Mouse (Mus musculus) thymus, postnatal 25 days (tissue): ENCODE data around the gene Gm17455.
A peak's percentile ranks its signal among the peaks of the same experiment; 100 is the strongest.

Experiments used
- DNase-seq: peaks from one replicate; pipeline ENCODE4 v3.0.0; 2022

Gm17455 gene

DNA sequence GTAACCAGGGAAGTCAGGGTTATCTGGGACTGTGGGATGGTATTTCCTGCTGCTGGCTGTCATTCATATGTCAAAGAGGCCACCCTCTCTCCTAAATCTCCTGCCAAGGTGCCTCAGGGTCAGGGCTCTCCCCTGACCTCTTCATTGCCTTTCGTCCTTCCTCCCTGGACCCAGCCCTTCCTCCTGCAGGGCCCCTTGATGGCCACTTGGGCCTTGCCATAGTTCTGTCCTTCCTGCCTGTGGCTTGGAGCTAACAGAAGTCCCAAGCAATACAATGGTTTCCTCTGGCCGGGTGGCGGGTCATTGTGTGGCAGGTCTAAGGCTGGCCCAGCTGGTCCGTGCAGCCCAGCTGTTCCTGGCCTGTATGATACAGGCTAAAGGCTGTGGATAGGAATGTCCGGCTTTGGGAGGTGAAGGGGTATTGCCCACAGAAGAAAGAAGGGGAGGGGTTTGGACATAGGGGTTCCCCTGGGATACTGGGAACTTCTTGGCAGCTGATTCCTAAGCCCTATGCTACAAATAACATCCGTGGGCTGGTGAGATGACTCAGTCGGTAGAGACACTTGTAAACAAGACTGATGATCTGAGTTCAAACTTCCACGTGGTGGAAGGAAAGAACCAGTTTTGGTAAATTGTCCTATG lies 25.5 kb upstream of the Gm17455 start:
- no peak for DNase-seq

DNA sequence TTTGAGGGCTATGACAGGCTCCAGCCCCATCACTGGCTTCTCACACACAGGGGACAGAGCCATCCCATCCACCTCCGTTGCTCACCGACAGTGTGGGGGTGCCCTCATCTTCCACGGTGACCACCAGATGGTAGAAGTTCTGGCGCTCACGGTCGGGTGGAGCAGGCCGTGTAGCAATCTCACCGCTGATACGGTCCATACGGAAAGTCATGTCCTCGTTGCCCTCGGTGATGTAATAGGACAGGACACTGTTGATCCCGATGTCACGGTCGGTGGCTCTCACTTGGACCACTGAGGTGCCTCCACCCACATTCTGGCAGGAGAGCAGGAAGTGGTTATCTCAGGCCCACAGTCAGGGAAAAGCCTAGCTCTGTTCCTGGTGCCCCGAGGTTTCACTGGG lies 22.8 kb upstream of the Gm17455 start:
- DNase-seq = no peak

DNA sequence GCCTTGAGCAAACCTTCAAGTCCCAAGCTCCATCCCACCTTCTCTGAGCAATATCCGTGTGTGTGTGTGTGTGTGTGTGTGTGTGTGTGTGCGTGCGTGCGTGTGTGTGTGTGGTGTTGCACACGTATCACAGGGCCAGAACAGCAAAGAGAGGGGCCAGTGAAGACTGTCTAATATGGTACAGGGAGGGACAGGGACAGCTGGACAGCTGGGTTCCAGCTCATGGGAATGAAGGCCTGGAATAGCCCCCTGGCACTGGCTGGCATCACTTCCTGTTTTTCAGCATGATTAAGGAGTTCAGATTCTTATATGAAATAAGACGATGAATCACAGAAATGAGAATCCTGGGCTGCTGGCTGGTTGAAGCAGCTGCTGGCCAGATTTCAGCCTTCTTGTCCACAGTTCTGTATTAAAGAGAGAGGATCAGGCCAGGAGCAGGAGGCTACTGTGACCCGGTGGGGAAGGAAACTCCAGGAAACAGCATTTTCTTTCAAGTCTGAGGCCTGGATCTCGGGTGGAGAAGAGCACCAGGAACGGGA lies 20.0 kb upstream of the Gm17455 start:
- no peak for DNase-seq

DNA sequence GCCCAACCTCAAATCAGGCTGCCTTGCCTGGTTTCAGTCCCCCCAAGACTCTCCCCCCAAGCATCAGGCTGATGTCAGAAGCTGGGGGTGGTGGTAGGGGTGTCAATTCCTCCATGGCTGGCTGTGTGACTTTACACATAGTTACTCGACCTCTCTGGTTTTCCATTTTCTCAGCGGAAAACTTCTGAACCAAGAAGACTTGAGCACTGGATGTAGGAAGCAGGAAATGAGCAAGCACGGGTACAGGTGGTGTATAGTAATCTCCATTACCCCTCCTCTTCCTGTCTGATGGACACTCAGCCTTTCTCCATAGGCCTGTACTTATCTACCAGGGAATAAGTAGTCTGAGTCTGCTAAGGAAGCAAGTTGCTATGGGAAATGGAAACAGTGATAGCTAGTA lies 19.3 kb upstream of the Gm17455 start:
- DNase-seq = peak; percentile 22

DNA sequence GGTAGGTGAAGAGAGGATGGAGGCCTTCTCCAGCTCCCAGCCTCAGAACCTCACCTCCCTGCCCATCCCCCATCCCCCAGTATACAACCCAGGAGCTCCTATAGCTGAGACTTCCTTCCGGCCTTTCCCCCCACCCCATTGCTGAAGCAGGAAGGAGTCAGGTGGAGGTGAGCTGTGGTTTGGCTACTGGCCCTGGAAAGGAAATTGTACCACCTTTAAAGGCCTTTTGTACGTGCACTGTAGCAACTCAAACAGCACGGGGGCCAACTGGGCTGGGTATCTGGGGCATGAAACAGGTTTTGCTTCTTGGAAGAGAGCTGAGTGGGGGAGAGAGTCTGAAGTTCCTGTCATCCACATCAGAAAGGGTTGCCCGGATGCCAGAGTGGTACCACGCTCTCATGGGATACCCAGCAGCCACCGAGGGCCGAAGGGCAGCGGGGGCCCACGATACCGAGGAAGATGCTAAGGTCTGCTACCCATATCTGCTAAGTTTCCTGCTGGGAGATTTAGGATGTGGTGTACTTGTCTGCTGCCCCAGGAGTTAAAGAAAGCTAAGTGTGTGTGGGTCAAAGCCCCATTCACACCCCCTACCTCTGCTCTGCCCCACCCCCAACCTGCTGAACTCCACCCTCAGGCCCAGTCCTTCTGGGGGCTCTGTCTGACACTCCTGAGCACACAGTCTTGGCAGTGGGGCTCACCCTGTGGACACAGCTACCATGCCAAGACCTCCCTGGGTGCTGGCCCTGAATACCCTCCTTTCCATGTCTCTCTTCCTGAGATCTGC lies 18.2 kb upstream of the Gm17455 start:
- DNase-seq = peak; percentile 83

DNA sequence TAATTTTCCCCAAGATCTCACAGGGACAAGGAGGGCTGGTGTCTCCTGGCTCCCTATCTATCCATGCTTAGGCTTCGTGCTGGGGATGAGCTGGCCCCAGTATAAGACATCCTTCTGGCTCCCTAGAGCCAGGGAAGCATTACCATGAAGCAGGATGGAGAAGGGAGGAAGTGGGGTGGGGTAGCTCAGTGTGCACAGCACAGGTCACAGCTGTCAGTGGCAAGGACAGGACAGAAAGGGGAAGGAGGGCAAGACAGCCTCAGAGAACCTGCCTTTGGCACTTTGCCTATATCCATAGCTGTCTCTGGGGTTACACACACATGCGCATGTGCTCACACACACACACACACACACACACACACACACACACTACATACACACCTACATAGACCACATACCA lies 11.2 kb upstream of the Gm17455 start:
- peak; percentile 59 for DNase-seq

DNA sequence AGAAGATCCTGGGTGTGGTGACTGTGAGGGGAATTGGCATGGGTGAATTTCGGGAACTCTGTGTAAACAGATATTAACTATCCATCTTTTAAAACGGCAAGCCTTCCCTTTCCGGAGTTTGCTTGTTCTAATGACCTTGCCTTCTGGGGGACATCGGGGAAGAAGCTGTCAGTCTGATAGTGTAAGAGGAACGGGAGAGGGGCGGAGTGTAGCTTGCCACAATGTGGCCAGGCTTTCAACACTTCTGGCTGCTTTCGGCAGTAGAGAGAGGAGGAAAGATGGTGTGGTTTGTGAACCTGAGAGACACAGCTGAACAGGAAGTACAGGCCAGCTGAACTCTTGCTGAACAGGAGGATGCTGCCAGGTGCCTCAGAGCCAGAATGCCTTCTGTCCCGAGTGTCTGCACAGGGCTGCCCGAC lies 10.1 kb upstream of the Gm17455 start:
- peak; percentile 81 for DNase-seq

DNA sequence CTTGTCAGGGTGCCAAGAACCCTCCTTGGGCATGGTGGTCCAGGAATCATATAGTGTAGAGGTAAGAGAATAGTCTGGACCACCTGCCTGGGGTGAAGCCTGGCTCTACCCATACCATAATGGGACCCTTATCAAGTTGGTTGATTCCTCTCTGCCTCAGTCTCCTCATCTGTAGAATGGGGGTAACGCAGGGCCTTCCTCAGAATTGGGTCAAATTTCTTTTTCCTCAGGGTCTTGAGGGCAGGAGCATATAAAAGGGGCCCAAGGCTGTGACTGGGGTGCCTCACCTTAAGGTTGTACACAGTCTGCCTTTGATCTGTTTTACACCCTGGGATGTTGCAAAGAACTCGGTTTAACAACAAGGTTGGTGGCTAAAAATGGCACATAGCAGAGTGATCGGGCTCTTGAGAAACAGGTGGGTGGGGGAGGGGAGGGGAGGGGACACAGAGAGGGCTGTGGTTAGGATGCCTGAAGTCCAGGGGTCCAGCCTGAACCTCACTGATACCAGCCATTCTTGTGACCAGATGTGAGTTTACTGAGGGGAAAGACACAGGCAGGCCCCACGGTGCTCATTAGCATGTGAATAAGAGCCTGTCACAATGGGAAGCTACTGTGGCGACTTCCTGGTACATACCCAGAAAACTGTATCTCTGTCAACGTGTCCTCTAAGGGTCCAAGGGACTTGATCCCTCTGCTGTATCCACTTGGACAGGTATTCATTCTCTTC lies 9.2 kb upstream of the Gm17455 start:
- DNase-seq = peak; percentile 60

DNA sequence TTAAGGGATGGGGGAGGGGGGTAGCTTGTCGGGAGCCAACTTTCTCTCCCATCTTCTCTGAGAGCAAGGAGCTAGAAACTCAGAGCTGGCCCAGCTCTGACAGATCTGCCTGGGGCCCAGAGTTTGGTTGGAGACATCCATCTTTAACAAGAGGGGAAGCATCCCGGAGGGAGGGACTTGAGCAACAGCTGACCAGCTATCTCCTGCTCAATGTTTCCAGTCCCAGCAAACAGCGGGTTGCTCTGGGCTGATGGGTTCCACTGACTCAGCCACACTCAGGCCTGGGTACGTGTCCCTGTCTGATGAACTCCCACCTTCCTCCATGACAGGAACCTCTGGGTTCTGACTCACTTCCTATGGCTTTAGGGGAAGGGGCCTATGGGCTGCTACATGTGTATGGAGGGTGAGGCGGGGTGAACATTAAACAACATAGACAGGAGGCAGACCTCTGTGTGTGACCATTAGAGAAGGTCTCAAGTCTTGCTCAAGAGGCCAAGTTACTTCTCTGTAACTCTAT lies 8.6 kb upstream of the Gm17455 start:
- DNase-seq = no peak

DNA sequence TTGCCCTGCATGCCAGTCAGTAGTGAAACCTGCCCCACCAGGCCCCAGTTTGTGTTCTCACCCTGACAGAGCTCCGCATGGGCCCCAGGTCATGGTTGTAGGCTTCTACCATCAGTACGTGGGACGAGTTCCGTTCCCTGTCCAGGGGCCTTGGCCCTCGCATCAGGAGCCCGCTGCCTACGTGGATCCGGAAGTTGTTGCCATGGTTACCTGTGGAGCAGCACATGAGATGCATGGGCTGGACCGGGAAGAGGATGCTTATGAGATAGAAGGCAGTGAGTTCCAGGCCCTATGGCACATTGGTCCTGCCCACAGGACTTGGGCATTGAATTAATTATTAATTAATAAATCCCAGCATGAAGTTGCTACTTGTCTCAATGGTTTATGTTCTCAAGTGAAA lies 7.9 kb upstream of the Gm17455 start:
- DNase-seq = no peak

DNA sequence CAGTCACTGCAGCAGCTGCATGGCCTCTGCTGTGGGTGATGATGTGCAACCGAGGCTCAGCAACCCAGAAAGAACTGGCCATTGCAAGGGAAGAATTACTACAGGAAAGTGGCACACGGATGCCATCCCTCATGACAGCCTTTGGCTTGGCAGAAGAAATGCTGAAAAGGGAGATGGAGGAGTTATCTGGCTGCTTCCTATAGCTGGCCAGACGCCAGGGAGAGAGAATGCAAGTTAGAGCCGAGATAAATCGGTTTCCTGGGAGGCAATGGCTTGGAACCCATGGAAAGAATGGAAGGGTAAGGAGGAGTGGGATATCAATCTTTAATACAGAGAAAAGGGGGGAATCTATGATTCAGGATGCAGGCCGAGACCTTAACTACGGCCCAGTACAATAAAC lies 4.6 kb upstream of the Gm17455 start:
- DNase-seq = no peak

DNA sequence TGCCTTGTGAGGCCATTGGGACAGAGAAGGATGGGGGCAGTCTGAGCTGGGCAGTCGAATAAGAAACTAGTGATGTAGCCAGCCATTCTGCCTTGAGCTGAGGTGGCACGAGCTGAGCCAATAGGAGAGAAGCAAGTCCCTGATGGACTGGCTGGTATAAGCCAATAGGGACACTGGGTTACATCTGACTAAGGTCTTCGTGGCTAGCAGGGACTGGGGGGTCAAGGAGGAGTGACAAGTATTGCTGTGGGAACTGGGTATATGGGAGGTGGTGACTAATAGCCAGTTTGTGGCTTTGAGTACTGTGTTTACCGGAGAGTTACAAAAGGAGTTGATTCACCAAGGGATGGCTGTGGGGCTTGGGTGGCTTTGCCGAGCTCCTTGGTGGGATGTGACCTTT lies 3.9 kb upstream of the Gm17455 start:
- DNase-seq = no peak

DNA sequence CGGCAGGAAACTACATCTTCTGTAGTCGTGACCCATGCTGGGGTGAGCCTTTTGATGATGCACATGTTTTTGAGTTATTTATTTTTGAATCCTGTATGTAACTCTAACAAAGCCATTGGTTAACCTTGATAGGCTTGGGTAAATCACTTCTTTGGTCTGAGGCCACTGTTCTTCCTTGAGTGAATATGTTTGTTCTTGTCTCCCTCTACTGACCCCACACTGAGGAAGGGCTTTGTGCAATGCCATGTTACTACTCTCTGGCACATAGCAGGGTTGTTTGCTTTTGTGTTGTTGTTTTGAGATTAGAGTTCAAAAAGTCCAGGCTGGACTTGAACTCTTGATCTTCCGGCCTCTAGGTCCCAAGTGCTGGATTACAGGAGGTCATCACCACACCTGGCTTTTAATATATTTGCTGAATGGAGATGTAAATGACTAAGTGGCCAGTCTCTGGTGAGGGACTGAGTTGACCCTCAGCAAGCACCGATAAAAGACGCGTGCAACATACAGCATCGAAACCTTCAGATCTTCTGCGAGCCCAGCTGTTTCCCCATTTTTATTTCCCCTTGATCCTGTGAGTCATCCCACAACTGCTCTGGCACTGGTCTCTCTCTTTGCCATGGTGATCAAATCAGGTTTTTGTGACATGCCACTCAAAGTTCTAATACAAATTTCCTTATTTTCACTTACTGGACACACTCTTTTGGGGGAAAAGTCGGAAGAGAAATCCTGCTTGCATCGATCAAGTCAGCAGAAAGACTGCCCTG lies 1.3 kb upstream of the Gm17455 start:
- DNase-seq = peak; percentile 23

DNA sequence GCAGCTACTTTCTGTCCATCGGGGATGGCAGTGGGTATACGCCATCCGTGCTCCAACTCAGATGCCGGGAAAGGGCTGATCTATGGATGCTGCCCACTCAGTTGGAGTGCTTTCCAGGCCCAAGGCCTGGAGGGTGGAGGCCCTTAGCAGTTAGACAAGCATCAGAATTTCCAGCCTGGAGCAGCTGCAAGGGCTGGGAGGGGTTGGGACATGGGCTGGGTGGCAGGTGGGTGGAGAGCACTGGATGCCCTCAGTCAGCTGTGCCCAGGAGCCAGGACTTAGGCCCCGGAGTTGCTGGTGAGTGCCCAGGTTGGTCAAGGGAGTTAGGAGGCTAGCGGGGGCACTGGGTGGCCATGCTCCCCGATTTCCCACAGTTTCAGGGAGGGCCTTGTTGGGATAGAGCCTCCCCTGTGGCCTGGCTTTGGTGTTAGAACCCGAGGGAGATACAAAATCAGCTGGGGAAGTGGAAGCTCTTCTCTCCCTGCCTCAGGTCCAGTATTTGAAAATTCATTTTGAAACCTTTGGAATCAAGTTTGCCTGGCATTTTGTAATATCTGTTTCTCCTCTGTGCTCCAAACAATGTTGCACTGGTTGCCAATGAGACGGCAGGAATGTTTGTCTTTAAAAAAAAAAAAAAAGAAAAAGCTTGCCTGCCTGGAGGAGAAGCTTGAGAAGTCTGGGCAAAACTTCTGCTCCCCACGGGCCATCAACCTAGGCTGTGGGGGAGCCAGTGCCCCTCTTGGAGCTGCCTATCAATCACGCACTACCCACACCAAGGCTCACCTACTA lies 1.2 kb downstream of the Gm17455 start:
- DNase-seq = no peak

DNA sequence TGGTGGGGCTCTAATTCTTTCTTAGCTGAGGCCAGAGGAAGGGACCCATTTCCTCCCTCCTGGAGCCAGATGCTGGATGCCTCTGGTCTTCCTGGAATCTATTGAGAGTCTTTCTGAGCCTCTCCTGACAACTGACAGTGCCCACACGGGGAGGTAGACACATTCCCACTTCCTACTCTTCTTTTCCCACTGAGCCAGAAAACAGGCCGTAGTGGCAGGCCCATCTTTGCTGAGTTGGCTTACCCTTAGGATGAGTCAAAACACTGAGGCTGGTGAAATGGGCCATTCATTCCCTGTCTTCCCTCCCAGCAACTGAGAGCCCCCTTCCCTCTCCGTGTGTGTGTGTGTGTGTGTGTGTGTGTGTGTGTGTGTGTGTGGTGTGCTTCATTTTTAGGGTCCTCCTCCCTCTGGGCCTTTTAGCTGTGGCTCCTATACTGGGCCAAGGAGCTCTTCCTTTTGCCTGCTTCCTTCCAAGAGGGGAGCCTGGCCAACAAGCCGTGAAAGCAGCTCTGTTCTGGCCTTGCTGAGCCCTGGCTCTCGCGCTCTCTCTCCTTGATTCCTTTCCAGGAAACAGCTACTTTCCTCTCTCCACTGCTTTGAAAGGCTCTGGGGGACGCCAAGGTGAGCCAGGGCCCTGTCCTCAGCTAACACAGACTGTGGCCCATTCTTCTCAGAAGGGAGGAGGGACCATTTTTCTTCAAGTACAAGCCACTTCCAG lies 6.1 kb downstream of the Gm17455 start:
- DNase-seq = no peak

DNA sequence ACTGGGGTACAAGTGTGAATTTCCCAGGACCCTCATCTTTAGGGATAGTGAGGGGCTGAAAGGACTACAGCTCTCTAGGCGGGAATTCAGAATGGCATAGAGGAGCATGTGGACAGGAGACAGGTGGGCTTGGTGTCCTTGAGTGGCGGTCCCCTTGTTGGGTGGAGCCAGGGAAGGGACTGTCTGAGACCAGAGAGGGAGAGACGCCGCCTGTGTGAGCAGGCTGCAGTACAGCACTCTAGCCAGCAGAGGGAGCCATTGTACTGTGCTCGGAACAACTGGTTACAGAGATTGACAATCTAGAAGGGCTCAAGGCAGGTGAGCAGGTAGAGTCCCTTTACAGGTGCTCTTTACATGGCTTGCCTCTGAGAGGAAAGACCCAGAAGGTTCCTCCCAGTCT lies 8.3 kb downstream of the Gm17455 start:
- peak; percentile 80 for DNase-seq

DNA sequence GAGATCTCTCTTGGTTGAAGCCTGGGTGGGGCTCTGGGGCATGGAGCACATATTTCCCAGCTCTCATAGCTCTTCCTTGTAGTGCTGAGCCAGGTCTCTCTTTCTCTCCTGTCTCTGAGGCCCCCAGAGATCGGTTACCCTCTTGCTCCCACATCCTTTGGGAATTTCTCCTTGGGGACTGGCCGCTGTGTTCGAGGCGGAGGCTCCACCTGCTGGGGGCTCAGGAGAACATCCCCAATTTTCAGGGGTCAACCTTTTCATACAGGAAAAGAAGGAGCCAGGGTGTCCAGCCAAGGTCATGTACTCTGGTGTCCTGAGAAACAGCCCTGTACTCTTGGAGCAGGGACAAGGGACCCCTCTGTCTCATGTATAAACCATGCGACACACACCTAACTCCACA lies 12.3 kb downstream of the Gm17455 start:
- DNase-seq = no peak

DNA sequence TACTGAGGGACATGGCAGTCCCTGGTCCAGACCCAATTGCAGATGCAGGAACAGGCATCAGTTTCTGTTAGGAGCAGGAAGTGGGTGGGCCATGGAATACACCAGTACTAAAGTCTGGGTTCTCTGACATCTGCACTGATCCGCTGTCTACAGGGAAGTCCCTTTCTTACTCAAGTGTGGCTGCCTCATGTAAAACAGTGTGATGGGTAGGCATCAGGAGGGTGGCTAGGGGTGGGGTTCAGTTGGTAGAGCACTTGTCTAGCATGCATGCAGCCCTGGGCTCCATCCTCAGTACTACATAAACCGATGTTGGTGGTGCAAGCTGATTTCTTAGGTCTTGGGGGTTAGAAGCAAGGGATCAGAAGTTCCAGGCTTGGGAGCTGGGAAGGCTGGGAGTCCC lies 14.2 kb downstream of the Gm17455 start:
- no peak for DNase-seq

DNA sequence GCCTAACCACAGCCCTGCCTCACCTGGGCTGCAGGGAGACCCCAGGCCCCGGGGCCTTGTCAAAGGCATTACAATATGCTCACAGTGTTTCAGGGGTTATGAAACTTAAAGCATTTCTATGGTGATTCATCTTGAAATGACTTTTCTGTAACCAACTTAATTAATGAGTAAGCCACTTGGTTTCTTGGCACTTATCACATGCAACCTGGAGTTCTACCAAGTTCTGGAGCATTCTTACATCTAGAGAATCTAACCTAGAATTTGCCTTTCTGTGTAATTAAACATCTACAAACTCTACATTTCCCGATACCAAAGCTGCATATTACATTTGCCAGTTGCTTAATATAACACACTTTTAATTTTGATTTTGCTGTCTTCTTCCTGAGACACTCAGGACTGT lies 17.5 kb downstream of the Gm17455 start:
- no peak for DNase-seq

DNA sequence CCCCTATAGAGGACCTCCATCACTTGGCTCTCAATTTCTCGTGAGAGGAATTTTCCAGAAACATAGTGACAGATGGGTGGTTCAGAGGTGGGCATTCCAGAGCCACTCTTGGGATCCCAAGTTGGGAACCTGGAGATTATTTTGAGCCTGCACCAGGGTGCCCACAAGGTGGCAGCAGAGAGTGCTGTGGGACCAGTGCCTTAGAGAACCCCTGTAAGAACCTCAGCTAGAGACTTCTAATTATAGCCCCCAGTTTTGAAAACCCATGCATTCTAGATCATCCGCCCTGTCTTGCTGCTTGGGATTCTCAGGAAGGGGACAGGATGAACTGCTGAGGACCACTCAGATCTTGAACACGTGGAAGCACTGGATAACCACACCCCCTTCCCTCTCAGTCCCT lies 18.6 kb downstream of the Gm17455 start:
- DNase-seq = peak; percentile 71

DNA sequence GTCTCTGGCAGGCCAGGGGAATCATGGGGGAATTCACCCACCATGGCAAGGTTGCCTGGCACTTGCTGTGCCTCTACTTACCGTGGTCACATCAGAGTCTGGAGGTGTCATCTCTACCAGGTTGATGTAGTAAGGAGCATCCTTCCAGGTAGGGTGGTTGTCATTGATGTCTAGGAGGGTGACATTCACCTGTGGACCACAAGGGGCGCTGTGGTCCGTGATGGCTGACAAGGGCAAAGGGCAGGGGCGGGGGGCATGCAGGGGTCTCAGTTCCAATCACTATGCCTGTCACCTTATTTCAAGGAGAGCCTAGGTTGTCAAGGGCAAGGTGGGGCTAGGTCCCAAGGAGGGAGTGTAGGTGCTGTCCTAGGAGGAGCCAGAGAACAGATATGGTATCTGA lies 20.1 kb downstream of the Gm17455 start:
- DNase-seq = peak; percentile 22
